Mouse (Mus musculus): ENCODE measurements around the gene Dbndd1.
"Not testable (repeated sequence)": the region's sequence is repeated elsewhere in the genome, so short reads cannot be mapped to it uniquely, and the experiment has no call there.

The Dbndd1 gene

GRCm38 (mm10) chr8:123492898-123493297 is 22.4 kb downstream of the Dbndd1 start:
- DNase-seq (ENCODE audit: low spot score): no peak

- DNase-seq (ENCODE audit: low spot score): no peak
Measured at GRCm38 (mm10) chr8:123491280-123492075, 23.8 kb downstream of the Dbndd1 start.

GRCm38 (mm10) chr8:123482627-123483026 is 32.6 kb downstream of the Dbndd1 start:
- DNase-seq (ENCODE audit: low spot score): peak; percentile 22

- peak; percentile 43 for DNase-seq (ENCODE audit: low spot score)
Measured at GRCm38 (mm10) chr8:123478456-123479218, 36.6 kb downstream of the Dbndd1 start.

GRCm38 (mm10) chr8:123477737-123478258 is 37.5 kb downstream of the Dbndd1 start, which contains the start of gene Afg3l1:
Gene Afg3l1, plus strand, starts transcription at chr8:123477903.
- peak; percentile 93 for DNase-seq (ENCODE audit: low spot score)

- DNase-seq (ENCODE audit: low spot score): peak; percentile 41
Measured at GRCm38 (mm10) chr8:123476911-123477736, 38.1 kb downstream of the Dbndd1 start.

GRCm38 (mm10) chr8:123474549-123474948 is 40.7 kb downstream of the Dbndd1 start:
- not testable (repeated sequence) for DNase-seq (ENCODE audit: low spot score)

GRCm38 (mm10) chr8:123472991-123473390 is 42.3 kb downstream of the Dbndd1 start:
- not testable (repeated sequence) for DNase-seq (ENCODE audit: low spot score)

- DNase-seq (ENCODE audit: low spot score): no peak
Measured at GRCm38 (mm10) chr8:123467476-123467875, 47.8 kb downstream of the Dbndd1 start.

GRCm38 (mm10) chr8:123463651-123464050 is 51.6 kb downstream of the Dbndd1 start:
- no peak for DNase-seq (ENCODE audit: low spot score)

Measured in retina, embryonic 14.5 days (tissue).